Mouse (Mus musculus) olfactory bulb, adult 2 months (tissue): Measurements from ENCODE around the gene Tcp11l2.

Experiments used
- CTCF ChIP-seq: fragments of 200-500 bp; IDR thresholded peaks from 2 replicates; pipeline ENCODE4 v1.5.1; 2012; ENCODE audit warnings: low read depth, mild to moderate bottlenecking, low read length, moderate library complexity; ENCODE audit not compliant: insufficient read depth
- POLR2A ChIP-seq: fragments of 200-500 bp; IDR thresholded peaks from 2 replicates; pipeline ENCODE4 v1.6.1; 2012; ENCODE audit warnings: mild to moderate bottlenecking, low read depth, low read length, moderate library complexity; ENCODE audit not compliant: insufficient read depth

GRCm38 (mm10) chr10:84659281-84659680 is 82.9 kb downstream of the Tcp11l2 start:
- no peak for TF ChIP-seq POLR2A
- TF ChIP-seq CTCF: no peak
